15 mouse cellular contexts compared by ENCODE assay signal in genomic region chr2:93957785-93958175, GRCm38 (mm10). TPM values are rescaled to one million over a fixed set of nuclear protein-coding genes. Genes with fewer than 3 reads are reported as not detected.
A peak's percentile ranks its signal among the peaks of the same experiment; 100 is the strongest.
DNase-seq lines count a peak whose midpoint lies in the region; ATAC-seq and TF ChIP-seq lines count a peak whose summit lies in the region.
"Had no signal": no experiment of that assay in that cellular context is flagged by ENCODE, and none has a peak within 500 bp of the region (broad histone marks: within the 10 kb centered on the region; RNA-seq: fewer than 3 reads in every experiment).

No protein-coding gene starts in this region.

- H3K4me2 ChIP-seq in hindbrain, embryonic 14.5 days (replicated peaks): peak overlapping the region; percentile 99
- no peak overlapping the region for H3K4me2 ChIP-seq in hindbrain, embryonic 12.5 days (replicated peaks)
- peak overlapping the region; percentile 99; the same call in 1 of the 2 replicates for H3K4me2 ChIP-seq in forebrain, embryonic 11.5 days (ENCODE audit: low read depth, low read length, severe bottlenecking)
- H3K4me2 ChIP-seq in intestine, postnatal 0 days (replicated peaks; ENCODE audit: low read depth): no peak overlapping the region

- no peaks in the 10 kb centered on the region for H3K36me3 ChIP-seq in hindbrain, embryonic 14.5 days (replicated peaks; ENCODE audit: control insufficient read depth, insufficient read depth)
- H3K36me3 ChIP-seq in hindbrain, embryonic 12.5 days: no peaks in the 10 kb centered on the region
- H3K36me3 ChIP-seq in E14TG2a.4 (ENCODE audit: insufficient read depth, low read length): no peaks in the 10 kb centered on the region
- H3K36me3 ChIP-seq in forebrain, embryonic 11.5 days (ENCODE audit: control insufficient read depth, insufficient read depth, low read length): no peaks in the 10 kb centered on the region
- H3K36me3 ChIP-seq in intestine, postnatal 0 days (ENCODE audit: control insufficient read depth, insufficient read depth): no peaks in the 10 kb centered on the region
- H3K36me3 ChIP-seq: heart, embryonic 15.5 days; midbrain, embryonic 12.5 days had no signal

- no peak overlapping the region for H3K27ac ChIP-seq in hindbrain, embryonic 14.5 days
- no peak overlapping the region for H3K27ac ChIP-seq in hindbrain, embryonic 12.5 days
- peak overlapping the region; percentile 20; the same call in 1 of the 2 replicates for H3K27ac ChIP-seq in forebrain, embryonic 11.5 days (ENCODE audit: low read depth, low read length)
- H3K27ac ChIP-seq in intestine, postnatal 0 days (ENCODE audit: low read depth, low read length): no peak overlapping the region
- H3K27ac ChIP-seq: heart, embryonic 15.5 days had no signal

- no peak for DNase-seq in hindbrain, embryonic 14.5 days (ENCODE audit: low spot score)
- DNase-seq in forebrain, embryonic 11.5 days (ENCODE audit: low spot score): peak; percentile 51
- DNase-seq in heart, adult 8-10 months (ENCODE audit: low spot score): no peak
- no peak for DNase-seq in adrenal gland, adult 8-10 months
- DNase-seq: kidney, adult 8-10 months; lung, embryonic 14.5 days; thymus, postnatal 14 days had no signal

- ATAC-seq in hindbrain, embryonic 14.5 days (ENCODE audit: low FRiP score): no peak; the same call in 1 of the 2 replicates
- ATAC-seq in hindbrain, embryonic 12.5 days (ENCODE audit: low FRiP score): no peak
- ATAC-seq in forebrain, embryonic 11.5 days (replicated peaks; ENCODE audit: low FRiP score): peak; percentile 35
- ATAC-seq in intestine, postnatal 0 days: no peak

- 30% methylated on average over 8 of the region's 8 CpGs for WGBS in hindbrain, embryonic 14.5 days
- 44% methylated on average over 8 of the region's 8 CpGs for WGBS in hindbrain, embryonic 12.5 days
- WGBS in forebrain, embryonic 11.5 days: 27% methylated on average over 8 of the region's 8 CpGs
- WGBS in intestine, postnatal 0 days: 61% methylated on average over 8 of the region's 8 CpGs

- no peak overlapping the region for H3K9ac ChIP-seq in hindbrain, embryonic 14.5 days
- no peak overlapping the region for H3K9ac ChIP-seq in hindbrain, embryonic 12.5 days
- H3K9ac ChIP-seq in forebrain, embryonic 11.5 days (ENCODE audit: low read length): no peak overlapping the region
- H3K9ac ChIP-seq in intestine, postnatal 0 days (ENCODE audit: low read depth, low read length): no peak overlapping the region

- no peak for TF ChIP-seq CTCF in E14TG2a.4 (conservative IDR thresholded peaks at IDR 0.05; ENCODE audit: low read length)
- TF ChIP-seq CTCF in intestine, postnatal 0 days (IDR thresholded peaks at IDR 0.05; ENCODE audit: low read depth): no peak

- H3K4me3 ChIP-seq in hindbrain, embryonic 14.5 days (replicated peaks; ENCODE audit: low read length): no peak overlapping the region
- no peak overlapping the region for H3K4me3 ChIP-seq in hindbrain, embryonic 12.5 days
- peak overlapping the region; percentile 77; the same call in 1 of the 2 replicates for H3K4me3 ChIP-seq in E14TG2a.4 (replicated peaks; ENCODE audit: low read length)
- H3K4me3 ChIP-seq in forebrain, embryonic 11.5 days (ENCODE audit: low read depth, low read length): no peak overlapping the region
- peak overlapping the region; percentile 66; the same call in 1 of the 2 replicates for H3K4me3 ChIP-seq in intestine, postnatal 0 days (ENCODE audit: low read depth, low read length)

- peaks cover 34% of the 10 kb centered on the region for H3K27me3 ChIP-seq in hindbrain, embryonic 14.5 days (ENCODE audit: control insufficient read depth, insufficient read depth, low read length)
- H3K27me3 ChIP-seq in hindbrain, embryonic 12.5 days: peaks cover 55% of the 10 kb centered on the region
- peaks cover 76% of the 10 kb centered on the region for H3K27me3 ChIP-seq in E14TG2a.4 (ENCODE audit: insufficient read depth, low read length)
- peaks cover 5% of the 10 kb centered on the region; the same call in 1 of the 2 replicates for H3K27me3 ChIP-seq in forebrain, embryonic 11.5 days (ENCODE audit: control insufficient read depth, insufficient read depth, low read length)
- peaks cover 37% of the 10 kb centered on the region for H3K27me3 ChIP-seq in intestine, postnatal 0 days (replicated peaks; ENCODE audit: control insufficient read depth, insufficient read depth, low read length)

- H3K9me3 ChIP-seq in hindbrain, embryonic 14.5 days (ENCODE audit: control insufficient read depth, low read length): no peaks in the 10 kb centered on the region
- H3K9me3 ChIP-seq in hindbrain, embryonic 12.5 days (replicated peaks): no peaks in the 10 kb centered on the region
- H3K9me3 ChIP-seq in E14TG2a.4 (ENCODE audit: low read length): peaks cover 8% of the 10 kb centered on the region; the same call in 1 of the 2 replicates
- no peaks in the 10 kb centered on the region for H3K9me3 ChIP-seq in forebrain, embryonic 11.5 days (ENCODE audit: control insufficient read depth, low read length)
- no peaks in the 10 kb centered on the region for H3K9me3 ChIP-seq in intestine, postnatal 0 days (ENCODE audit: control insufficient read depth)
- H3K9me3 ChIP-seq: heart, embryonic 15.5 days; midbrain, embryonic 12.5 days had no signal

- peaks cover 35% of the 10 kb centered on the region for H3K4me1 ChIP-seq in hindbrain, embryonic 14.5 days (replicated peaks; ENCODE audit: control insufficient read depth, insufficient read depth, low read length)
- H3K4me1 ChIP-seq in hindbrain, embryonic 12.5 days: peaks cover 22% of the 10 kb centered on the region
- peaks cover 32% of the 10 kb centered on the region for H3K4me1 ChIP-seq in E14TG2a.4 (replicated peaks; ENCODE audit: low read depth, low read length)
- H3K4me1 ChIP-seq in forebrain, embryonic 11.5 days (replicated peaks; ENCODE audit: control insufficient read depth, insufficient read depth, low read length): peaks cover 12% of the 10 kb centered on the region; the same call in 1 of the 2 replicates
- H3K4me1 ChIP-seq in intestine, postnatal 0 days (replicated peaks; ENCODE audit: control insufficient read depth, insufficient read depth, low read length): no peaks in the 10 kb centered on the region

RNA-seq across cellular contexts. Expression of gene Gm13889, which starts 0.8 kb away (rescaled TPM):
- polyA plus RNA-seq in hindbrain, embryonic 14.5 days (2014; fragmentation: Nextera tagmentation; extraction: Ambion mirVana): 11.5 and 13.4 TPM in 2 replicates
- 7.0 and 7.9 TPM in 2 replicates for polyA plus RNA-seq in hindbrain, embryonic 12.5 days (2016; fragmentation: Nextera tagmentation; extraction: Ambion mirVana)
- 8.5 and 11.2 TPM in 2 replicates for polyA plus RNA-seq in forebrain, embryonic 11.5 days (2014; fragmentation: Nextera tagmentation; extraction: Ambion mirVana)
- polyA plus RNA-seq in intestine, postnatal 0 days (2015; fragmentation: Nextera tagmentation; extraction: Ambion mirVana): 33.7 and 35.4 TPM in 2 replicates
- total RNA-seq in heart, adult 8-10 months (2022): 10 to 100 TPM in 1 of 4 experiments, 1 to 10 TPM in 3; 6.9 to 10.7 (median 8.7) TPM
- total RNA-seq in adrenal gland, adult 8-10 months (2022): 10 to 100 TPM; 22.6 to 32.3 (median 30.3) TPM
- total RNA-seq: MEL had no signal

RNA-seq across cellular contexts. Expression of gene Gm27027, which starts 38.4 kb away (rescaled TPM):
- not detected in 2 replicates for polyA plus RNA-seq in hindbrain, embryonic 14.5 days (2014; fragmentation: Nextera tagmentation; extraction: Ambion mirVana)
- not detected in 2 replicates for polyA plus RNA-seq in hindbrain, embryonic 12.5 days (2016; fragmentation: Nextera tagmentation; extraction: Ambion mirVana)
- not detected in 2 replicates for polyA plus RNA-seq in forebrain, embryonic 11.5 days (2014; fragmentation: Nextera tagmentation; extraction: Ambion mirVana)
- not detected in 2 replicates for polyA plus RNA-seq in intestine, postnatal 0 days (2015; fragmentation: Nextera tagmentation; extraction: Ambion mirVana)
- total RNA-seq in heart, adult 8-10 months (2022): not detected
- total RNA-seq in adrenal gland, adult 8-10 months (2022): under 1 TPM in 1 of 4 experiments, not detected in 3; 0.80 TPM
- total RNA-seq: layer of hippocampus, postnatal 25 days; MEL had no signal
- polyA plus RNA-seq: C2C12; heart, embryonic 15.5 days; lung, embryonic 14.5 days; midbrain, embryonic 12.5 days had no signal

RNA-seq across cellular contexts. Expression of gene Alkbh3, which starts 52.8 kb away (rescaled TPM):
- 43.2 and 52.6 TPM in 2 replicates for polyA plus RNA-seq in hindbrain, embryonic 14.5 days (2014; fragmentation: Nextera tagmentation; extraction: Ambion mirVana)
- 54.5 and 59.0 TPM in 2 replicates for polyA plus RNA-seq in hindbrain, embryonic 12.5 days (2016; fragmentation: Nextera tagmentation; extraction: Ambion mirVana)
- 51.4 and 51.9 TPM in 2 replicates for polyA plus RNA-seq in forebrain, embryonic 11.5 days (2014; fragmentation: Nextera tagmentation; extraction: Ambion mirVana)
- polyA plus RNA-seq in intestine, postnatal 0 days (2015; fragmentation: Nextera tagmentation; extraction: Ambion mirVana): 58.8 and 63.2 TPM in 2 replicates
- 10 to 100 TPM; 50.2 to 61.7 (median 59.9) TPM for total RNA-seq in heart, adult 8-10 months (2022)
- total RNA-seq in adrenal gland, adult 8-10 months (2022): 10 to 100 TPM; 29.9 to 57.4 (median 46.2) TPM
- total RNA-seq: MEL had no signal

Comparison
In these comparisons a context has a peak if more than half of its experiments do, and no peak if none do; other contexts are left out.
1. H3K4me2 ChIP-seq: peak in hindbrain, embryonic 14.5 days (single experiment) and forebrain, embryonic 11.5 days (single experiment); none in hindbrain, embryonic 12.5 days (single experiment) and intestine, postnatal 0 days (single experiment).
2. H3K4me3 ChIP-seq: peak in E14TG2a.4 (single experiment) and intestine, postnatal 0 days (single experiment); none in hindbrain, embryonic 14.5 days (single experiment), hindbrain, embryonic 12.5 days (single experiment) and forebrain, embryonic 11.5 days (single experiment).